Mouse (Mus musculus) ES-Bruce4 (cell line): ENCODE results near the gene N4bp2l1. TPM values are rescaled to one million over a fixed set of nuclear protein-coding genes. Genes with fewer than 3 reads are reported as not detected.
"Not testable (repeated sequence)": the region's sequence is repeated elsewhere in the genome, so short reads cannot be mapped to it uniquely, and the experiment has no call there.

Source experiments
- H3K27ac ChIP-seq: 2 replicates; pipeline ENCODE4 v1.5.1; 2012; ENCODE audit warnings: low read length, inconsistent platforms; ENCODE audit not compliant: insufficient read depth
- H3K27me3 ChIP-seq: 2 replicates; pipeline ENCODE4 v1.6.1; 2012; ENCODE audit warnings: mild to moderate bottlenecking, low read length, inconsistent platforms; ENCODE audit not compliant: control insufficient read depth, poor library complexity, insufficient read depth, severe bottlenecking
- H3K36me3 ChIP-seq: 2 replicates; pipeline ENCODE4 v1.6.1; 2012; ENCODE audit warnings: inconsistent platforms, mild to moderate bottlenecking, low read length, moderate library complexity; ENCODE audit not compliant: control insufficient read depth, poor library complexity, insufficient read depth, severe bottlenecking
- H3K4me1 ChIP-seq: one replicate; pipeline ENCODE4 v1.8.1; 2011; ENCODE audit warnings: low read length; ENCODE audit not compliant: control insufficient read depth, insufficient read depth
- H3K4me3 ChIP-seq: 2 replicates; pipeline ENCODE4 v1.5.1; 2011; ENCODE audit warnings: low read depth, mild to moderate bottlenecking, low read length
- H3K9ac ChIP-seq: 2 replicates; pipeline ENCODE4 v1.6.1; 2012; ENCODE audit warnings: low read depth, mild to moderate bottlenecking, inconsistent platforms; ENCODE audit not compliant: poor library complexity, severe bottlenecking
- H3K9me3 ChIP-seq: replicated peaks from 2 replicates; pipeline ENCODE4 v1.6.1; 2012; ENCODE audit warnings: mild to moderate bottlenecking, low read length, inconsistent platforms; ENCODE audit not compliant: control insufficient read depth, poor library complexity, insufficient read depth, severe bottlenecking
- CTCF ChIP-seq: IDR thresholded peaks from one replicate; pipeline ENCODE4 v1.8.1; 2011; ENCODE audit warnings: low read depth, low read length
- EP300 ChIP-seq: IDR thresholded peaks from 2 replicates; pipeline ENCODE4 v1.6.1; 2011; ENCODE audit warnings: low read depth, low read length; ENCODE audit not compliant: insufficient read depth
- POLR2A ChIP-seq: IDR thresholded peaks from one replicate; pipeline ENCODE4 v1.8.1; 2011; ENCODE audit warnings: low read length; ENCODE audit not compliant: insufficient read depth
- polyA plus RNA-seq: library from polyadenylated mRNA; stranded (reverse); fragments of >200 nt; gene quantifications from 2 replicates; pipeline ENCODE4 v1.2.4, GENCODE M21; 2011; ENCODE audit warnings: low read depth; ENCODE audit not compliant: missing spikeins, insufficient read depth, insufficient read length

The N4bp2l1 gene
- polyA plus RNA-seq: 8.2 and 11.6 TPM in 2 replicates

GRCm38 (mm10) chr5:150597088-150597487 is at the start of gene N4bp2l1:
N4bp2l1 (minus strand) TSS chr5:150597188.
- no peak within 1 kb of the TSS for H3K4me3 ChIP-seq
- TF ChIP-seq EP300 (no peak), CTCF (no peak), POLR2A (no peak)
- H3K27ac ChIP-seq: no peak within 1 kb of the TSS
- H3K36me3 ChIP-seq: no peaks in the 10 kb centered on the region
- H3K27me3 ChIP-seq: no peaks in the 10 kb centered on the region
- peaks cover 2% of the 10 kb centered on the region for H3K4me1 ChIP-seq
- no peak within 1 kb of the TSS for H3K9ac ChIP-seq
- H3K9me3 ChIP-seq: no peaks in the 10 kb centered on the region

- Histone ChIP-seq H3K9me3 (no peaks in the 10 kb centered on the region), H3K9ac (no peak overlapping the region), H3K36me3 (peaks cover 47% of the 10 kb centered on the region), H3K4me3 (no peak overlapping the region), H3K27me3 (no peaks in the 10 kb centered on the region), H3K4me1 (no peaks in the 10 kb centered on the region), H3K27ac (no peak overlapping the region)
- TF ChIP-seq EP300 (no peak), POLR2A (no peak), CTCF (no peak)
These were observed 47.9 kb upstream of the N4bp2l1 start for GRCm38 (mm10) chr5:150644926-150645325.

DNA sequence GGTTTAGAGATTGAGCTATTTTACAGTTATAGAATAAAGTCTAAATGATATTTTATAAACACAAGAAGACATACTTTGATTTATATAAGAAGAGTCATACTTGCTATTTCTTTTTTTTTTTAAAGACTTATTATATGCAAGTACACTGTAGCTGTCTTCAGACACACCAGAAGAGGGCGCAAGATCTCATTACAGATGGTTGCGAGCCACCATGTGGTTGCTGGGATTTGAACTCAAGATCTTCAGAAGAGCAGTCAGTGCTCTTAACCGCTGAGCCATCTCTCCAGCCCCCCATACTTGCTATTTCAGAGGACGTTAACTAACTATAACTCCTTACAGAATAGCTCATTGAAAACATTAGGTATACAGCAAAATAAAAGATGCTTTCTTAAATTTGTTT is 46.4 kb upstream of the N4bp2l1 start:
- not testable (repeated sequence) for H3K27me3 ChIP-seq, H3K4me3 ChIP-seq, H3K9ac ChIP-seq, H3K4me1 ChIP-seq, H3K27ac ChIP-seq, H3K9me3 ChIP-seq
- H3K36me3 ChIP-seq: peaks cover 36% of the 10 kb centered on the region

- H3K36me3 ChIP-seq: peaks cover 32% of the 10 kb centered on the region
- no peak overlapping the region for H3K9ac ChIP-seq
- no peak overlapping the region for H3K4me3 ChIP-seq
- H3K27ac ChIP-seq: no peak overlapping the region
- H3K27me3 ChIP-seq: no peaks in the 10 kb centered on the region
- H3K4me1 ChIP-seq: no peaks in the 10 kb centered on the region
- H3K9me3 ChIP-seq: no peaks in the 10 kb centered on the region
- TF ChIP-seq POLR2A (no peak), CTCF (no peak), EP300 (no peak)
These were observed 44.5 kb upstream of the N4bp2l1 start for GRCm38 (mm10) chr5:150641440-150641839.

GRCm38 (mm10) chr5:150629692-150630091 is 32.7 kb upstream of the N4bp2l1 start:
- H3K27ac ChIP-seq: no peak overlapping the region
- H3K36me3 ChIP-seq: no peaks in the 10 kb centered on the region; the same call in 1 of the 2 replicates
- no peaks in the 10 kb centered on the region for H3K4me1 ChIP-seq
- H3K9me3 ChIP-seq: no peaks in the 10 kb centered on the region
- H3K4me3 ChIP-seq: no peak overlapping the region
- TF ChIP-seq POLR2A (no peak), CTCF (no peak), EP300 (no peak)
- H3K27me3 ChIP-seq: no peaks in the 10 kb centered on the region
- H3K9ac ChIP-seq: no peak overlapping the region

- H3K36me3 ChIP-seq: no peaks in the 10 kb centered on the region; the same call in 1 of the 2 replicates
- no peak overlapping the region for H3K9ac ChIP-seq
- TF ChIP-seq EP300: no peak
- no peak for TF ChIP-seq CTCF
- no peak for TF ChIP-seq POLR2A
- no peaks in the 10 kb centered on the region for H3K27me3 ChIP-seq
- no peak overlapping the region for H3K27ac ChIP-seq
- H3K9me3 ChIP-seq: no peaks in the 10 kb centered on the region
- no peaks in the 10 kb centered on the region for H3K4me1 ChIP-seq
- no peak overlapping the region for H3K4me3 ChIP-seq
These were observed 32.3 kb upstream of the N4bp2l1 start for GRCm38 (mm10) chr5:150629272-150629671.
